Mouse (Mus musculus) macrophage (primary cell): ENCODE data around the gene Vmn1r88. TPM values are rescaled to one million over a fixed set of nuclear protein-coding genes. Genes with fewer than 3 reads are reported as not detected.
"Not testable (repeated sequence)": the region's sequence is repeated elsewhere in the genome, so short reads cannot be mapped to it uniquely, and the experiment has no call there.

ENCODE experiments used
- H3K27ac ChIP-seq: fragments of 350-480 bp; formaldehyde crosslinking; 2 replicates; pipeline ENCODE4 v1.9.0; 2021
- H3K36me3 ChIP-seq: fragments of 350-480 bp; formaldehyde crosslinking; 2 replicates; pipeline ENCODE4 v1.9.0; 2021; ENCODE audit errors: inconsistent target
- H3K4me3 ChIP-seq: fragments of 350-480 bp; formaldehyde crosslinking; 2 replicates; pipeline ENCODE4 v1.9.0; 2021; ENCODE audit errors: inconsistent target
- H3K79me2 ChIP-seq: fragments of 350-480 bp; formaldehyde crosslinking; 2 replicates; pipeline ENCODE4 v1.9.0; 2021; ENCODE audit errors: inconsistent target
- WGBS: methylation state at CpG from one replicate; pipeline ENCODE4 v1.1.7; 2026; ENCODE audit warnings: inconsistent platforms; ENCODE audit not compliant: missing documents; 5-methylcytosine and 5-hydroxymethylcytosine counted together
- polyA plus RNA-seq: library from polyadenylated mRNA; stranded (reverse); fragments of 250-400 nt; gene quantifications from 3 replicates; pipeline ENCODE4 v1.2.4, GENCODE M21; 2018; ENCODE audit warnings: inconsistent platforms
- total RNA-seq, 78 experiments: library from RNA; depleted of rRNA; stranded (reverse); fragments of 250-400 nt; gene quantifications; 1 replicate in 9 of 78; 2 replicates in 24 of 78; 3 replicates in 43 of 78; 4 replicates in 2 of 78; pipeline ENCODE4 v1.2.4; 2018; ENCODE audit warnings: inconsistent platforms in 56 of 78

Vmn1r88 gene
- total RNA-seq (2018; cell fraction: chromatin; rRNA removed): not detected
- total RNA-seq (2018; cell fraction: cytosol; rRNA removed): not detected
- total RNA-seq (2018; cell fraction: nucleus; rRNA removed): not detected
- polyA plus RNA-seq: not detected in 3 replicates

DNA sequence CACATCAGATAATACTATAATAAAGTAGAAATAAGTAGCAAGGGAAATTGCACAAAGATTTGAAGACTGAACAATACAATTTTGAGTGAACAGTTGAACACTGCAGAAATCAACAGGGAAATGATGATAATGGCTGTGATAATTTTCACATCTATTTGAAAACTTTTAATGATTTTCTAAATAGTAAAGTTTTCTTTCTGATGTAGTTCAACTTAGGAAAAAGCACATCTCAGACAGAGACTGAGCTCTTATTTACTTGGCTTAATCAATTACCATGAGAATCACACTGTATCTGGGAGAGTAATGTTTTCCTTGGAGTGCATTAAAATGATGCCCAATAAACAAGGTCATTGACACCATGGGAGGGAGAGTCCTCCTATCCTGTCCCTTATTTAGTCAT is at the start of gene Vmn1r88:
Gene Vmn1r88 (plus strand): TSS at position 301 of the 400 bp plus-strand sequence.
- Histone ChIP-seq H3K79me2 (no peaks in the 10 kb centered on the region), H3K36me3 (no peaks in the 10 kb centered on the region), H3K27ac (no peak within 1 kb of the TSS), H3K4me3 (no peak within 1 kb of the TSS)

DNA sequence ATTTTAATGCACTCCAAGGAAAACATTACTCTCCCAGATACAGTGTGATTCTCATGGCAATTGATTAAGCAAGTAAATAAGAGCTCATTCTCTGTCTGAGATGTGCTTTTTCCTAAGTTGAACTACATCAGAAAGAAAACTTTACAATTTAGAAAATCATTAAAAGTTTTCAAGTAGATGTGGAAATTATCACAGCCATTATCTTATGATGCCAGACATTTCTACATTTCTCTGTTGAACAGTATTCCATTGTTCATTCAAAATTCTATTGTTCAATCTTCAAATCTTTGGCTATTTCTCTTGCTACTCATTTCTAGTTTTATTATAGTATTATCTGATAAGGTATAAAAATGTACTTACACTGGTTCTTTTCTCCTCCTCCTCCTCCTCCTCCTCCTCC is 39.6 kb upstream of the Vmn1r88 start, which contains the start of gene Vmn1r86:
Gene Vmn1r86 (minus strand): TSS at position 101 of the 400 bp plus-strand sequence.
- Histone ChIP-seq H3K36me3 (no peaks in the 10 kb centered on the region), H3K79me2 (no peaks in the 10 kb centered on the region), H3K4me3 (no peak within 1 kb of the TSS), H3K27ac (no peak within 1 kb of the TSS)

DNA sequence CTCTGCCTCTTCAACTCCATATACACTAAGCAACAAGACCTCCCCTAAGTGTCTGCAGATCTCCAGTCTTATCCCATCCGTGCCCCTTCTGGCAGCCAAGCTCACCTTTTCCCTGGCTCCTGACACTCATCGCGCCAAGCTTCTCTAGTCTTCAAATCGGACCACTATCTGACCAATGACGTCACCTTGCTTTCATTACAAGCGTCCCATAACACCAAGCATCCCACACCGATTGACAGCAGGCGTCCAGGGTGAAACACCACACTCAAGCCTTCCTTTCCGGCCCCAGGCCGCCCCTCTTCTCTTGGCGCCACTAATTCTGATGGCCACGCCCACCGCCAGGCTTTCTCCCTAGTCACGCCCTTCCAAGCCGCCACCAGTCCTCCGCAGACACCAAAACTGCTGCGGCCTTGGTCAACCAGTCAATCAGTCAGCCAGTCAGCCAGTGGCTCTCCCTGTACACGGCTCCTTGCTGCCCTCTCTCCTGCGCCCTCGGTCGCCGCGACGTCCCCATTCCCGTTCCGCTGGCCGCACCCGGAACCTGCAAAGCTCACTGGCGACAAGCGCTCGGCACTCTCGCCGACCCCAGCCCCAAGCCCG is 35.7 kb upstream of the Vmn1r88 start:
- 0% methylated on average over 4 of the region's 34 CpGs for WGBS
- not testable (repeated sequence) for H3K4me3 ChIP-seq, H3K36me3 ChIP-seq, H3K79me2 ChIP-seq, H3K27ac ChIP-seq

DNA sequence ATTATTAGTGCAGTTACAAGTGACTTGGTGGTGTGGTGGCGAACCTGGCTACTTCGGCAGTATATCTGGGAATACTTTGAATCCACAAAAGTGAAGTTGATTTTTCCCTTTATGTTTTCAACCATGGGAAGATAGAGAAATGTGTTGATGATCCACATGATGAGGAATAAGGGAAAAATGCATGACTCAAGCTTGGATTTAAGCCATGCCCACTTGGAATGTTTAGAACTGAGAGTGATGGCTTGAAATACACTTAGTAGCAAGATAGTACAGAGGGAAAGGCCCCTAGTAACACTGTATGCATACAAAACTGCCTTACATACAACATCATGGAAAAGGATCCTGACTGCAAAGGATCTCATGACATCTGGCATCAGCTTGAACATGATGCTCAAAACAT is 27.5 kb upstream of the Vmn1r88 start:
- H3K79me2 ChIP-seq: no peaks in the 10 kb centered on the region
- H3K27ac ChIP-seq: no peak overlapping the region
- H3K4me3 ChIP-seq: no peak overlapping the region
- H3K36me3 ChIP-seq: no peaks in the 10 kb centered on the region
- 97% methylated on average over 2 of the region's 2 CpGs for WGBS

DNA sequence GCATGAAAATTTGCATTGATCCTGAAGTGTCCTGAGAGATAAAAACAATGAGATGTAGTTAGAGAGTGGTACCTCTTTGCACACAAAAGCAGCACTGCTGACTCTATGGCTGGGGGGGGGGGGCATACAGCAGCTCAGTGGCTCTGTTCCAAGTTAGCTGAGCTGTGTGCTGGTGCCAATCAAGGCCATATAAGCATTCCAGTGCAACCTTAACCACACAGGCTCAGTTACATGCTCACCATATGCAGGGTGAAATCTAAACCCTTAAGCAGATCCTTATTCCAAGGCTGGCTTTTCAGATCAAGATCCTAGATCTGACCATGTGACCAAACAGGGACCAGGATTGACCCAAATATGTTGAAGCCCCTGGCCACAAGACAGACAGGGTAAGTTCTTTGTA is 22.0 kb upstream of the Vmn1r88 start:
- Histone ChIP-seq H3K27ac (no peak overlapping the region), H3K79me2 (no peaks in the 10 kb centered on the region), H3K4me3 (no peak overlapping the region), H3K36me3 (no peaks in the 10 kb centered on the region)

DNA sequence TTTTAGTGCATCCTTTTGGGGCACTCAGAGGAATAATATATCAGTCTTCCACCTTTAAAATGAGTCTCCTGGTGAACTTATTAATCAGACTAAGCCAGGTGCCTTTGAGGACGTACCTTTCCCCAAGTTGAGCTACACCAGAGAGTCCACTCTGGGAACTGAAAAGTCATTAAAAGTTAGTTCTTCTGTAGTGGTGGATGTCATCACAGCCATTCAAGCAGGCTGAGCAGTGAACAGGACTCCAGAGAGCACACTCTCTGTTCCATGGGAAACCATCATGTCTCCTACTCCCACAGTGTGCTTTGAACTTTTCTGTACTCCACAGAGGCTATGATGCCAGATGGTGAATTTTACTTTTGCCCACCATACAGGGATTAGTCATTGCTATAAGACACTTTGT is 19.3 kb upstream of the Vmn1r88 start, which contains the start of gene Vmn1r87:
Gene Vmn1r87 (minus strand): TSS at position 101 of the 400 bp plus-strand sequence.
- no peak within 1 kb of the TSS for H3K4me3 ChIP-seq
- H3K36me3 ChIP-seq: no peaks in the 10 kb centered on the region
- H3K27ac ChIP-seq: no peak within 1 kb of the TSS
- WGBS: 86% methylated on average over 1 of the region's 1 CpGs
- H3K79me2 ChIP-seq: no peaks in the 10 kb centered on the region

DNA sequence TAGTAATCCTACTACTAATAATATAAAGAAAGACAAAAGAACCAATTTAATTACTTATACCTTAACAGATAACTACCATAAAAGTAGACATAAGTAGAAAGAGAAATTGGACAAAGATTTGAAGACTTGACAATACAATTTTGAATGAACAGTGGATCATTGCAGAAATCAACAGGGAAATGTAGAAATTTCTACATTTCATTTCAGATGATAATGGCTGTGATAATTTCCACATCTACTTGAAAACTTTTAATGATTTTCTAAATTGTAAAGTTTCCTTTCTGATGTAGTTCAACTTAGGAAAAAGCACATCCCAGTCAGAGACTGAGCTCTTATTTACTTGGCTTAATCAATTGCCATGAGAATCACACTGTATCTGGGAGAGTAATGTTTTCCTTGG is 53.4 kb downstream of the Vmn1r88 start, which contains the start of gene Vmn1r89:
Gene Vmn1r89 (plus strand): TSS at position 301 of the 400 bp plus-strand sequence.
- Histone ChIP-seq H3K79me2 (no peaks in the 10 kb centered on the region), H3K36me3 (no peaks in the 10 kb centered on the region), H3K27ac (no peak within 1 kb of the TSS), H3K4me3 (no peak within 1 kb of the TSS)

Other genes starting within 250 kb of the Vmn1r88 start
- 260 to 917 TPM (median 815 TPM) in 3 replicates for gene Rps5, start 237.3 kb upstream of the Vmn1r88 start, polyA plus RNA-seq
- gene Rnf225, start 232.2 kb upstream of the Vmn1r88 start, polyA plus RNA-seq: 0.07 TPM in 1 of 3 replicates, not detected in the others
- 3.0 to 3.7 TPM (median 3.1 TPM) in 3 replicates for gene Zfp324, start 193.7 kb upstream of the Vmn1r88 start, polyA plus RNA-seq
- 1.6 to 1.8 TPM (median 1.7 TPM) in 3 replicates for gene Zfp446, start 181.7 kb upstream of the Vmn1r88 start, polyA plus RNA-seq
- gene Slc27a5, start 161.4 kb upstream of the Vmn1r88 start, polyA plus RNA-seq: not detected in 3 replicates
- 64.2 to 120 TPM (median 85.7 TPM) in 3 replicates for gene Trim28, start 160.5 kb upstream of the Vmn1r88 start, polyA plus RNA-seq
- gene Zbtb45, start 149.5 kb upstream of the Vmn1r88 start, polyA plus RNA-seq: 7.4 to 11.7 TPM (median 11.4 TPM) in 3 replicates
- gene Chmp2a, start 124.8 kb upstream of the Vmn1r88 start, polyA plus RNA-seq: 186 to 358 TPM (median 214 TPM) in 3 replicates
- 132 to 209 TPM (median 195 TPM) in 3 replicates for gene Ube2m, start 121.3 kb upstream of the Vmn1r88 start, polyA plus RNA-seq
- 0.28 to 0.98 TPM (median 0.39 TPM) in 3 replicates for gene Mzf1, start 104.8 kb upstream of the Vmn1r88 start, polyA plus RNA-seq
- not detected in 3 replicates for gene Vmn1r85, start 64.4 kb upstream of the Vmn1r88 start, polyA plus RNA-seq
- not detected in 3 replicates for gene Vmn1r86, start 39.7 kb upstream of the Vmn1r88 start, polyA plus RNA-seq
- not detected in 3 replicates for gene Vmn1r87, start 19.4 kb upstream of the Vmn1r88 start, polyA plus RNA-seq
- not detected in 3 replicates for gene Vmn1r89, start 53.5 kb downstream of the Vmn1r88 start, polyA plus RNA-seq
- 5.4 to 37.3 TPM (median 35.3 TPM) in 3 replicates for gene Lig1, start 117.7 kb downstream of the Vmn1r88 start, polyA plus RNA-seq
- 2.6 to 4.6 TPM (median 4.1 TPM) in 3 replicates for gene Zswim9, start 119.2 kb downstream of the Vmn1r88 start, polyA plus RNA-seq
- 0.12 to 0.19 TPM in 2 of 3 replicates, not detected in the other for gene Pla2g4c, start 165.1 kb downstream of the Vmn1r88 start, polyA plus RNA-seq
- not detected in 3 replicates for gene Cabp5, start 238.6 kb downstream of the Vmn1r88 start, polyA plus RNA-seq